Mouse (Mus musculus) retina, embryonic 14.5 days (tissue): ENCODE results near the gene Syne2.
A peak's percentile ranks its signal among the peaks of the same experiment; 100 is the strongest.

Experiments
- DNase-seq: peaks from one replicate; pipeline ENCODE4 v3.0.0-alpha.2; 2015; ENCODE audit warnings: low spot score

Gene Syne2

GRCm38 (mm10) chr12:76048672-76049071 is 230.7 kb downstream of the Syne2 start:
- DNase-seq = peak; percentile 45

- DNase-seq = peak; percentile 28
Measured at GRCm38 (mm10) chr12:76049343-76049742, 231.4 kb downstream of the Syne2 start.

- DNase-seq = no peak
Measured at GRCm38 (mm10) chr12:76051879-76052278, 233.9 kb downstream of the Syne2 start.

- DNase-seq = no peak
Measured at GRCm38 (mm10) chr12:76054653-76055052, 236.7 kb downstream of the Syne2 start.

- no peak for DNase-seq
Measured at GRCm38 (mm10) chr12:76063001-76063400, 245.1 kb downstream of the Syne2 start.

- DNase-seq = no peak
Measured at GRCm38 (mm10) chr12:76070386-76070785, 252.5 kb downstream of the Syne2 start.

- DNase-seq = peak; percentile 50
Measured at GRCm38 (mm10) chr12:76071935-76072849, 254.3 kb downstream of the Syne2 start.

GRCm38 (mm10) chr12:76073066-76073826 is 255.3 kb downstream of the Syne2 start:
- peak; percentile 24 for DNase-seq

GRCm38 (mm10) chr12:76073981-76074380 is 256.0 kb downstream of the Syne2 start:
- DNase-seq = no peak

- no peak for DNase-seq
Measured at GRCm38 (mm10) chr12:76080876-76081556, 263.1 kb downstream of the Syne2 start.

GRCm38 (mm10) chr12:76081557-76082211 is 263.8 kb downstream of the Syne2 start:
- DNase-seq = peak; percentile 56

GRCm38 (mm10) chr12:76085066-76085465 is 267.1 kb downstream of the Syne2 start:
- DNase-seq = no peak

GRCm38 (mm10) chr12:76085956-76086905 is 268.3 kb downstream of the Syne2 start:
- DNase-seq = no peak

- no peak for DNase-seq
Measured at GRCm38 (mm10) chr12:76087025-76087424, 269.1 kb downstream of the Syne2 start.

GRCm38 (mm10) chr12:76092789-76093466 is 275.0 kb downstream of the Syne2 start:
- DNase-seq = no peak

- no peak for DNase-seq
Measured at GRCm38 (mm10) chr12:76093613-76094588, 276.0 kb downstream of the Syne2 start.

- DNase-seq = peak; percentile 11
Measured at GRCm38 (mm10) chr12:76095117-76096035, 277.4 kb downstream of the Syne2 start.

- DNase-seq = no peak
Measured at GRCm38 (mm10) chr12:76102621-76103020, 284.7 kb downstream of the Syne2 start.
